Mouse (Mus musculus): ENCODE results near the gene H2-DMb2.

H2-DMb2 gene

DNA sequence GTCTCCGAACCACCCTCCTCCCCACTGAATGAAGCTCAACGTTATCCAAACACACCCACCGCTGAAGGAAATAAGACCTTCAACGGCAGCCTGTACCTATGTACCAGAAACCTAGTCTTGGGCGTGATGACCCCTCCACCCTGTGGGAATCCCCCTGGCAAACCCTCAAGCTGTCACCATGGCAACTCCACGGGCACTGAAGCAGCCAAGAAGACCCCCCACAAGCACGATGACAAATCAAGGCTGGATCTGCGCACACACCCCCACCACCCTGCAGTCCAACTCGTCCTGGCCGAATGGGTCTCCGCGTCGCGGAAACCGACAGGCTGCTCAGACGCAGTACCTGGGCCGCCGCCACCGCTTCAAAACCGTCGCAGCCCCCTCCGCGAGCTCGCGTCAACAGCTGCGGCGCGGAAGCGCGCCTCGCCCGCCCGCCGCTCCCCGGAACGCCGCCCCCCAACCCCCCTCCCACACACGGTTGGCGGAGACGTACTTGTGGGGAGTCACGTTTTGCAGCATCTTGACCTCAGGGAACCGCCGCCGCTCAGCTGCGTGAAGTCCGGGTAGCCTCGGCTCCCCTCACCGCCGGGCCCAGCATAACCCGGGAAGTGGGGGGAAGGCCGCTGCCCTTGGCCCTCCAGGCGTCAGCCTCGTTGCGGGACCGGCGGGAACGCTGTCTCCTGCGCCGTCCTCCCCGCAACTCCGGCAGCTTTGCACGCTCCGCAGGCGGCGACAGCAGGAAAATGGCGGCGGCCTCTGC is 24.8 kb upstream of the H2-DMb2 start:
- DNase-seq (ENCODE audit: low read depth, low spot score): no peak

DNA sequence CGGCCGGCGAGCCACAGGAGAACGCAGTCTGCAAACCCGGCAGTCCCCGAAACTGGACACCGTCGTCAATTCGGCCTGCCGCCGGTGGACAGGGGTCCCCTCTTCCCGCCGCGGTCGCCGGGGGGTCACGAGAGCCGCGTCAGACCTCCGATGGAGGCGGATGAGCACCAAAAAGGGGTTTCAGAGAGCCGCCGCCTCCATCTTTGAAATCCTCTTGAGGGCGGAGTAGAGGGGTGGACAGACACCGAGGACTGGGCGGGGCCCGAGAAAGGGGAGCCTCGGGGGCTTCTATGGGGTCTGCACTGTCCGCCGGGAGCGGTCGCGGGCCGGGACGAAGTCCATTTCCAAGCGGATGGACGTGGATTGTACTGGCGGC is 24.2 kb upstream of the H2-DMb2 start:
- no peak for DNase-seq (ENCODE audit: low read depth, low spot score)

DNA sequence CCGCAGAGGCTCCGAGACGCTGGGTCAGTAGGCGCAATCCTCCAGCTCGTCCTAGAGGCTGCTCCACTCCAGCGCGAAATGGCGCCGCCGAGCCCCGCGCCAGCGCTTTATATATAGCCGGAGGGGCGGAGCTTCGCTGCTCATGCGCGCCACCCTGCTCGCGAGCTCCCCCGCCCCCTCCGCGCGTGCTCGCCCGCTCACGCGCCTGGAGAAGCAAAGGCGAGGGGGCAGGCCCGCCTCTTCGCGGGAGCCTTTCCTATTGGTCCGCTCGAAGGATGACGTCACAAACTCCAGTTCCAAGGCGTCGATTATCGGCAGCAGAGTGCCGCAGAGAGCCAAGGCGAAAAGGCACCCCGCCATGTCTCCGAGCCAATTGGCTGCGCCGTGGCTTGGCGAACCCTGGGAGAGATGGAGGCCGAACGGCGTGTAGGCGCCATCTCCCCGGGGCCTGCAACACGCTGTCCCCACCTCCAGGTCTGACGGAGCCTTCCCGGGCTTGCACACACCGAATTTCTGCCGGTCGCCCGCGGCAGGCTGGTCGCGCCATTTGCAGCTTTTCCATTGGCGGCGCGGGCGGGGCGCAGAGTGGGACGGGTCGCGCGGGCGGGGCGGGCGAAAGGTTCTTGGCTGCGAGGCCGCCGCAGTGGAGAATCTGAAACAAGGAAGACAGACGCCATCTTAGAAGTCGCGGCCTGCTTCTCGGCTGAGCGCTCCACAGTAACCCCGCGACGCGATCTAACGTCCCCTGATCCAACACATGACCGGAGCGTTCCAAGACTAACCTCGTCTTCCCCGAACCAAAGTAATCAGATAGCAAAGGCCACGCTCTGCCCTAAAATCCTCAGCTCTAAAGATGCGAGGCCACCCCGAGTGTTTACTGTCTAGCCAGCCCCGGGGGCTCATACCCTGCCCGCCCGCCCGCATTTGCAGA is 23.6 kb upstream of the H2-DMb2 start, which contains the start of gene H2-DMa:
Gene H2-DMa, plus strand, starts transcription at position 293 of the 931 bp plus-strand sequence.
- peak; percentile 98 for DNase-seq (ENCODE audit: low read depth, low spot score)

DNA sequence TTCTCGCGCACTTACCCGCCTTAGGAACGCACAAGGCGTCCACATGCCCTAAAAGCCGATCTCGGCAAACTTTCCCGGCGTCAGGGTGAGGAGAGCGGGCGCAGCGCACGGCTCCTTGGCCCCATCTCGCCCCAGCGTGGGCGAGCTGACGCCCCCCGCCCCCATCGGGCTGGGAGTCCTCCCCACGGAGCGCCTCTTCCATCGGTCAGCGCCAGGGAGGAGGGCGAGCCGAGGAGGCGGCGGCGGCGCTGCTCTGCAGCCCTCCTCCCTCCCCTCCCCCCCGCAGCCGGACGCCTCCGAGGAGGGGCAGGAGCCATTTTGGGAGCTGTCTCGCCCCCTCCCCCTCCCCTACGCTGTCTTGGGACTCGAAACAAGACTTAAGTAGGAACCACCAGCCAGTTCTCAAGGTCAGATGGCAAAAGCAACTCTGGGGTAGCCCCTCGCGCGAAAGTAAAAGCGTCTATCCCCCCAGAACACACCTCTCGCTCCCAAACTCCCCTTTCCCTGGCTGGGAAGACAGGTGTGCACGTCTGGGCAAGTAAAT is 22.9 kb upstream of the H2-DMb2 start:
- peak; percentile 82 for DNase-seq (ENCODE audit: low read depth, low spot score)

DNA sequence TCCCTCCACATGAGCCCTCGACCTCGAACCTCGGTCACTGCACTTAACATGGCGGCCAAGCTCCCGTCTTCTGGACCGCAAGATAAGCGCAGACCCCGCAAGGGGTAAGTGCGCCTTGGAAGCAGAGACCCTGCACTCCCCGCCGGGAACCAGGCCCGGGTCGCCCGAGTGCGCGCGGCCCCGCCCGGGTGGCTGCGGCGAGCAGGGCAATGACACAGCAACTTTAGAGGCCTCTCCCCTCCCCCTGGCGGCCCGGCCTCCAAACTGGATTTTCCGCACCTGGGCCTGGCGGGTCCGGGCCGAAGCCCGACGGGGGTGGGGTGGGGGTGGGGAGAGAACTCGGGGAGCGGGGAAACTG is 22.3 kb upstream of the H2-DMb2 start:
- DNase-seq (ENCODE audit: low read depth, low spot score): peak; percentile 69

DNA sequence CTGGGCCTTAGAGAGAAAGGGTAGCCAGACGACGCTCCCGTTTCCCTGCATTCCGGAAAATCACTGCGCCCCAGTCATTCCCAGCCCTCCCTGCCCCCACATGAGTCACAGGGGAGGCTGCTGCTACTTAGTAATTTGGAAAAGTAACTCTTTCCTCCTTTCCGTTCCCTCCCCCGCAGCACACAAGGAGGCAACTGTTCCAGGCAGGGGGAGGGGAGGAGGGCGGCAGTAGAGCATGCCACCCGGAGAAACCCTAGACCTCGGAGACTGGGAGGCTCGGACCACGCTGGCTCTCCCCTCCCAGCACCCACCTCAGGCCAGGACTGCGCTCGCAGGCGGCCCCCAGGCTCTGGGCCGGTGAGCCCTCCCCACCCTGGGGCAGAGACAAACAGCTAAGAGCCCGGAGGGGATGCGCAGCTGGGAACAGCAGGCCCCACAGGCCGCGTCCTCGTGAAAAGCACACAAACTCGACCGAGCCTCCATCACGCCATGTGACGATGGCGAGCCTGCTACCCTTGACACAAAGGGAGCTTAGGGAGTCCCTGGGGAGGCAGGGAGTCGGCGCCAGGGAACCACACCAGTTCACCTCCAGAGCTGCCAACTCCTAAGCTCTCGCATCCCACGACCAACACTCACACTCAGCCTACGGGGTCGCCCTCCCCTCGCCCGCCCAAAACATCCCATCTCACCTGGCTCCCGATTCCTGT is 21.8 kb upstream of the H2-DMb2 start:
- peak; percentile 75 for DNase-seq (ENCODE audit: low read depth, low spot score)

DNA sequence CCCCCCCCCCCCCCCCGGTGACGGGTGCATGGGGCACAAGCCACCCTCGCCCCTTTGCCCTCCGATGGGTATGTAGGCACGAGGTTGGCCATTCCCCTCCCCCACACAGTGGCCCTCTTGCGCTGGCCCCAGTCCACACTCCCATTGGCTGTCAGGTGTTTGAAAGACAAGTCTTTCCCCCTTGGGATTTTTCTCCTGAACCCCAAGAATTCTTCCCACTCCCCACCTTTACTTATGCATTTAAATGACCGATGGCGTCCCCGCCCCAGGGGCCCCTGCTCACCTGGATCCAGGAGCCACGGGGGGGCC is 21.3 kb upstream of the H2-DMb2 start:
- DNase-seq (ENCODE audit: low read depth, low spot score): peak; percentile 54

DNA sequence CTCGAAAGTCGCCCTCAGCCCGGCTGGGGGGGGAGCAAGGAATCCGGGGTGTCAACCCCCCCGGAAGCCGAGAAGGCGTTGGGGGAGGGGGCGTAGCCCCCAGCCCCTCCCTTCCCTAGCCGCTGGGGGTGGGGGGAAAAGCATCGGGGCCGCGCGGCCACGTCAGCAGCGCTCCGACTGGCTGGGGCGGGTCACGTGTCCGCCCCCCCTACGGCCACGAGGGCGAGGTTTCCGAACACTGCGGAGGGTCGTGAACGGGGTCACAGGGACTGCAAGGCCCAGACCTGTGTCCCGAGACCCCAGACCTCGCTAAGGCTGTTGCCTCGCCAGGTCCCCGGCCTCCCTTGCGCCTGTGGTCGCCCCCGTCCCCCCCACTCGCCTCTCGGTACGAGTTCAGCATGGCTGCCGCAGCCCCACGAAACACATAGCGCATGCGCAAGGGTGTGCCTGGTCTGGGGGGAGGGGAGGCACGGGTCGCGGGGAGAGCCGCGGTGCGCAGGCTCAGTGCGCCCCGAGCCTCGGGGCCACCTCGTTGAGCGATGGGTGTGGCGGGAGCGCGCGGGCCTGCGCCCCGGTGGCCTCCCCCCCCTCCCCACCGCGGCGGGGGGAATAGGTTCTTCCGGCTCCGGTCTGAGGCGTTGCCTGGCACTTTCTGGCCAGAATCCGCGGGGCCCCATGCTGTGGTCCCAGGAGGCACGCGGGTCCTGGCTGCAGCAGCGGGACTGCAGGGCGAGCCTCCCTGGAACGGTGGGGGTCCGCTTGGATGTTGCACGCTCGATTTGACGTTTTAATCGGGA is 20.7 kb upstream of the H2-DMb2 start, which contains the start of gene Brd2:
Gene Brd2, minus strand, starts transcription at position 447 of the 797 bp plus-strand sequence.
- peak; percentile 95 for DNase-seq (ENCODE audit: low read depth, low spot score)

DNA sequence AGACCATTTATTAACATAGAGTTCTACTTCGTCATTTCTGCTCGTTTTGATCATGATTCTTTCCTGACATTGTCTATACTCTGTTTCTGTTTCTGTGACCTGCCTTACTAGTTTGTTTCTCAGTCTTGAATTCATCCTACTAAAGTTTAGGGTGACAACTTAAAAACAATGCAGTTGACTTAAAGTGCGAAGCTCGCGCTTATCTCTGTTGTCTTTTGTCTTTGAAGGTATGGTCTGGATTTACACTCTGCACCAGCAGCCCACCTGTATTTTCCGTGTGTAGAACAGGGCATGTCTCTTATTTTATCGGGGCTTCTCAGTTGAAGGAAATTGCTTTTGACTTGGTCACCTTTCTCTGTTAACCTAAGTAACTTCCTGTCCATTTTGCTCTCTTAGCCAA is 20.0 kb upstream of the H2-DMb2 start:
- no peak for DNase-seq (ENCODE audit: low read depth, low spot score)

DNA sequence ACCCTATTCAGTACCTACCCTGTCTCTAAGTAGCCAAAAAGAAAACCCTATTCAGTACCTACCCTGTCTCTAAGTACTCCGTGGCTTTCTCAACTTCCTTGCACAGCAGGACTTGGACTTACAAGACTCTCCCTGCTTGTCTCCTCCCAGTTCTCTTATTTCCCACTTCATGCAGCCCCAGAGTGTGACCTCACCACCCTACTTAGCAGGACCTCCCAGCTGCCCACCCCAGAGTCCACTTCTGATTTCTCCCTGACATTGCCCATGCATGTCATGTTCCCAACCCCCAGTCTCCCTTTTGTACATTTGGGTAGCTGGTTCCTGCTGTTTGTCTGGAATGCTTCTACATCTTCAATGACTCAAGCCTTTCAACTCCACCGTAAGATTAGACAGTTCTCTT is 19.6 kb upstream of the H2-DMb2 start:
- no peak for DNase-seq (ENCODE audit: low read depth, low spot score)

DNA sequence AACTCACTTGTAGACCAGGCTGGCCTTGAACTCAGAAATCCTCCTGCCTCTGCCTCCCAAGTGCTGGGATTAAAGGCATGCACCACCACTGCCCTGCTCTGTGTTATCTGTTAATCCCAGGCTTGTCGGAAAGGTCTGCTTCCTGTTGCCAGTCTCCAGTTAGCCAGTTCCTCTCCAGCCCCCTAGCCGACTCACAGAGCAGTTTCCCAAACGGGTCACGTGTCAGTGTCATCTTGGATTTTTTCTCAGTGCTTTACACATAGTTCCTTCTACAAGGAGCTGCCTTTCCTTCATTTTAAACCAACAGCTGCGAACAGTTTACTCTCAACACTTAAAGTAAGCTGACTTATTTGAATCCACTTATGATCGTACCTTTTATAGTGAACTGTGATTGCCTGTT is 18.5 kb upstream of the H2-DMb2 start:
- no peak for DNase-seq (ENCODE audit: low read depth, low spot score)

DNA sequence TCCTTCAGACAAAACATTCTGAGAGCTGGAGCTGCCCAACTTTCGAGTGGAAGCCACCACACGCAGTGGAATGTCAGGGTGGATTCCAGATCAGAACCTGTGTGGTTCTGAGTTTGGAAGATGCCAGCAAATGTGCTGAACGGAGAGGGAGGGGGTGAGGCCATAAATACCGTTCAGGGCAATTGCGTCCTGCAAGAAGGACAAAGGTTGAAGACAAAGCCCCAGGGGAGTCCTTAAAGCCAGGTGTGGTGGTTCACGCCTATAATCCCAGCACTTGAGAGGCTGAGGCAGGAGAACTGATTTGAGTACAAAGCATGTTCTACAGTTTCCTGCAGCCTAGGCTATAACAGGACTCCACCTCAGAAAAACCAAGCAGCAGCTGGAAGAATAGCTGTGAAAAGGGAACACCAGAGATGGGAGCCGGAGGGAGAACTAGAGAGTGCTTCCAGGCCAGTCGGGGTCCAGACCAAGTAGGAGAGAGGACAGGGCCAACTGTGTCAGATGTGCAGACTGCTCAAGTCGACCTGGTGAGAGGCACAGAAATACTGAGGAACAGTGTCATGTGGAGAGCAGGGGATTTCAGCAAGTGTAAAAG is 16.2 kb upstream of the H2-DMb2 start:
- DNase-seq (ENCODE audit: low read depth, low spot score): no peak

DNA sequence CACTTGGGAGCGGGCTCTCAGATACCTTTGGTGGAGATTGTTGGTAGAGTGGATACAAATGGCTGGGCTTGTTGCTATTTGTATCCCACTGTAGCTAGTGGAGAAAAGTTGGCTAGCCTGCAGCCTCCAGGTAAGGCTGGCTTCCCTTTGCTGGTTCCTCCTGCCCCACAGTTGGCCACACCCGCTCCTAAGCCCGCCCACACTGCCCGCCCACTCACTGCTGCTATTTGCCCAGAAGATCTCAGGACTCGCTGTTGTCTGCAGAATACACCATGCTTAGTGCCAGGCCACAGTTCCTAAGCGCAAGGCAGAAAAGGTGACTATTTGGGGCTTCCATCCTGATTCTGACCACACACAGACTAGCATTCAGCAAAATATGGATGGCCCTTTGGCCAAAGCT is 15.6 kb upstream of the H2-DMb2 start:
- DNase-seq (ENCODE audit: low read depth, low spot score): no peak

DNA sequence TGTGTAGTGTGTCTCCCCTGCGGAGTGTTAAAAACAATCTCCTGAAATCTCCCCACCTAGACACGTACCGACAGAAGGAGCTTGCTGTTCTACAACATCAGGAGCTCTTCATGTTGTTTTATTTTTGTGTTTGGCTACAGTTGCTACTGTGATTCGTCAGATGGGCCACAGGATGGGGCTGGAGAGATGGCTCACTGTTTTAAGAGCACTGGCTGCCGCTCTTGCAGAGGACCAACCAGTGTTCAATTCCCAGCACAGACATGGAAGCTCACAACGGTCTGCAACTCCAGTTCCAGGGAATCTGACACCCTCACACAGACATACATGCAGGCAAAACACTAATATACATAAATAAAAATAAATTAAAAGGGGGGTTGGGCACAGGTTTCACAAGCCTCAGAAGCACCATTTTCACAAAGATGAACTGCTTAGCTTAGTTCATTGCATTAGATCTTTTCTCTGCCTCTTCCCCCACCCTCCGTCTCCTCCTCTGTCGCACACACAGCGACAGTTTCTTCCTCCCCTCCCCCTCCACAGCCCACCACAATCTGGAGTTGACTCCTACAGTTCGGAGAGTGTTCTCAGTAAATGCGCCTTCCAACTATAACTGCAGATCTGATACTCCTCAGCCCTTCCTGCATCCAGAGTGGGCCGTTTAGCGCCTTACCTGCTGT is 14.7 kb upstream of the H2-DMb2 start:
- no peak for DNase-seq (ENCODE audit: low read depth, low spot score)

DNA sequence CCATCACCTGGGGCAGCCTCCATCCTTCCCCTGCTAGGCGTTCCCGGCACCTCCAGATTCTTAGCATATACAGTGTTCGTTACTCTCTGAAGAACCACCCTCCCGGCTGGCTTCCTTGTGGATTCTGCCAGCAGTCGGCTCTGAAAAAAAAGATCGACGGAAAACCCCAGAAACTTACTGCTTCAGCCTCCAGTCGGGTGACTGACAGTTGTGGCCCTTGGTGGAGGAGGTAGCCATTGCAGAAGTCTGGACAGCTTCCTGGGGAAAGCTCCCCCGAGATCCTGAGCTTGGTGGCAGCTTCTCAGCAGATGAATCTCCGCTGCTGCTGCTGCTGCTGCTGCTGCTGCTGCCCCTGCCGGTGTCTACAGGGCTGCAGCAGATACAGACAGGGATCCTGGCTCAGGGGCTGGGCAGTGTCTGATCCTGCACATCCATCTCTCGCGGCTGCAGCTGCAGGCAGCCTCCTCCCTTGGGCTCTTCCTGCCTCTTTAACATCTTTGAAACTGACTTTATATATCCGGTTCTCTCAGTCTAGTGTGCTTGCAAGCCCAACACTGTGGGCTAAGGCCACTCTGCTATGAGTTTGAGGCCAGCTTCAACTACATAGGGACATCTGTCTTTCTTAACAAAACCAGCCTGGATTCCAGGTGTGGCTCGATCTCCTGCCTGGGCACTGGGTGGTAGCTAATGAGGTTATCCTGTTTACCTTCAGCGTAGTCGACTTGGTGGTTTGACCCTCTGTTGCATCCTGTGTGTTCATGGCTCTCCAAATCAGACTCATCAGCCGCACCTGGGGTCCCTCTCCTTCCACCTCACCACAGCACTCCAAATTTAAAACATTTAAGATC is 13.9 kb upstream of the H2-DMb2 start:
- no peak for DNase-seq (ENCODE audit: low read depth, low spot score)

DNA sequence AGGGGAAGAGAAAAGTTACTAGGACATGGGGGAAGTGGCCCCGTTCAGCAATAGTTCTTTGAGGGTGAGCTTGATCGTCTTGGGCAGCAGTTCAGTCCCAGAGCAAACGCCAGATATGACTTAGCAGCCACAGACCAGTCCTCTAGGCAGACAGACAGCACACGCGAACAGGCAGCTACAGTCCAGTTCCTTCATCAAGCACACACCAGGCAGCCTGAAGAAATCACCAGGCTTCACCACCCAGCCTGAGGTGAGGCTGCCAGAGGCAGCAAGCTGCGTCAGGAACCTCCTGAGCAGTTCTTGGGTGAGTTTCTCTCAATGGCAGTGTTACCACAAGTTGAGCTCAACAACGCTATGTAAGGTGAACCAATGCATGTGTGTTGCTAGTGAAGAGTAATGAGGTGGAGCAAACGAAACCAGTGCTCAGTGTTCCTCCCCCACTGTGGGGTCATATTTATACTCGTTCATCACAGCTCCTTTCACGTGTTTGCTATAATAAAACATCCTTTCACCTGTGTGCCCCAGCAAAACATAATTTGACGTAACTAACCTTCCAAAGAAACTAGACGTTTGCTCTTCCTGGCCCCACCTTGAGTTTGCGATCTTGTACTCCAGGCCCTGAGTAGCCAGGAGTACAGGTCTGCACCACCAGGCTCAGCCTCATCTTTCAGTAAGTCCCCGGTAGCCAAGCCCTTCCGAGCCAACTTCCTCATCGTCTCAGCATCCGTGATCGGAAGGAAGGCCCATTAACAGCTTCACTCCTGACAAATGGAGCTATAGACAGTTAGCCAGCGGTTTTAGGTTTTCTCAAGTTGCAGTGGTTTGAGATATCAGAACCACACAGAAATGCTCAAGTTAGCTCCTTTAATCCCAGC is 12.8 kb upstream of the H2-DMb2 start:
- no peak for DNase-seq (ENCODE audit: low read depth, low spot score)

DNA sequence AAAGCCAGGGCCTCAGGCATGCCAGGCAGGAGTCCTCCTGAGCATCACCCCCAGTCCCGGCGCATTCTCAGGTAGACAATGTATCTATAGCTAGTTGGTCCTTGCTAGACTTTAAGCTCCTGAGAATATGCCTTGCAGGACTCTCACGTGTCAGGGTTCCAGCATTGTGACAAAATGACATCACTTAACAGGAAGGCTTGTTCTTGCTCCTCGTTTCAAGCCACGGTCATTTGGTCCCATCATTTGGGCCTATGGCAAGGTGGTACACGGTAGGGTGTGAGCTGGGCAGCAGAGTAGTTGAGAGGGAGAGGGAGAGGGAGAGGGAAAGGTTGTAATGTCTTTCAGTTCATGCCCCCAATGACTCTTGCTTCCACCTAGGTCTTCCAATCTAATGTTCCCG is 11.2 kb upstream of the H2-DMb2 start:
- DNase-seq (ENCODE audit: low read depth, low spot score): no peak

DNA sequence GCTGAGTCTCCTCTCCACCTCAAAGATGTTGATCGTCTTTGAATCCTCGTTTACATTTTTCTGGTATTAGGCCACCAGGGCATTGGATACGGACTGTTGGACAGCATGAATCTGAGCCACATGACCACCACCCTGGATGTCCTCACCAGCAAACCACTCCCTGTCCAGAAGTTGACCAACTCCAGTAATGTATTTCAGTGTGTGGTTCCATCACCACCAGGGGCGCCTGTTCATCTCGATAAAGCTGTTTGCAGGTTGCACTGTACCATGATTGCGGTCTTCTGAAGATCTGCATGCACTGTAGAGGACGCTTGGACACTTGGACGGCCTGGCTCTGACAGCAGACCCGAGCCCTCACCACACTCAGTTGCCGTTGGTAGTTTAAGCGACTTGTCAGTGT is 9.8 kb upstream of the H2-DMb2 start:
- DNase-seq (ENCODE audit: low read depth, low spot score): no peak

Data from embryo, embryonic 11.5 days (tissue).